Mouse (Mus musculus): ENCODE measurements around the gene Tmem14c. TPM values are rescaled to one million over a fixed set of nuclear protein-coding genes. Genes with fewer than 3 reads are reported as not detected.

Gene Tmem14c
- polyA plus RNA-seq, 1 experiment from 2014 or later: 193 TPM

DNA sequence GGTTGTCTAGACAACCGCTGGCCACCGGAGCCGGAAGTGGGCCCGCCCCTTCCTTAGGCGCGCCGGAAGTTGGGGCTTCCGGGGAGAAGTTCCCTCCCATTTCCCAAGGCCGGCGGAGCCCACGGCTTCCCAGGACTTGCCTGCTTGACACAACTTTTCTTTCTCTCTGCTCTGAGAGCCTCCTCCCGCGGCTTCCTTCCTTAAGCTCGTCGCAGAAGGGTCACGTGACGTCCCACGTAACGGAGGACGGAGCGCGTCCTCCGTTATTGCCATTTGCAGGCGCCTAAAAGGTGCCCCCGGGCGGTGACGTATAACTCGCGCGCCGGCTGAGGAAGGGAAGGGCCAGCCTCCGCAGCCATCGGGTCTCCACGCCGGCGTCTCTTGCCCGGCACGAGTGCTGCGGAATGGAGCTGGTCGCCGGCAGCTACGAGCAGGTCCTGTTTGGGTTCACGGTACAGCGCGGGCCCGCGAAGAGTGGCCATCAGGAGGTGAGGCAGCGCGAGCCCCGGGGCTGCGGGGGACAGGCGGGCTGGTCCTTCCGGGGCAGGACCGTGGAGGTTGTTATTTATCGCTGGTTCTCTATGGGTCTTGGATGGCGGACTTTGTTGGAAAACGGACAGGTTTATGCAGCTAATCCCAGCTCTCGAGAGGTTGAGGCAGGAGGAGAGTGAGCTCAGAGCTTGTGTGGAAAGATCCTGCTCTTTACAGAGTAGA, 15.0 kb upstream of the Tmem14c start, which contains the start of gene Pak1ip1:
Gene Pak1ip1 (plus strand): TSS at position 98 of the 714 bp plus-strand sequence.
- ATAC-seq (ENCODE audit: insufficient read depth, low FRiP score, low TSS enrichment) (peak; percentile 96), DNase-seq (ENCODE audit: low spot score) (peak; percentile 94)
- H3K4me2 ChIP-seq (ENCODE audit: low read depth): peak within 1 kb of the TSS; percentile 82
- H3K4me3 ChIP-seq (ENCODE audit: low read depth, low read length): peak within 1 kb of the TSS; percentile 92
- peak within 1 kb of the TSS; percentile 91 for H3K27ac ChIP-seq (ENCODE audit: low read depth, low read length)
- H3K4me1 ChIP-seq (ENCODE audit: control insufficient read depth, insufficient read depth, low read length): peaks cover 5% of the 10 kb centered on the region; the same call in 1 of the 2 replicates
- H3K9me3 ChIP-seq (ENCODE audit: control insufficient read depth, low read length): no peaks in the 10 kb centered on the region
- WGBS: under 1% methylated on average over 57 of the region's 58 CpGs
- peaks cover 2% of the 10 kb centered on the region; the same call in 1 of the 2 replicates for H3K36me3 ChIP-seq (ENCODE audit: control insufficient read depth, insufficient read depth, low read length)
- no peaks in the 10 kb centered on the region for H3K27me3 ChIP-seq (ENCODE audit: control insufficient read depth, insufficient read depth, low read length)
- H3K9ac ChIP-seq (ENCODE audit: low read length): peak within 1 kb of the TSS; percentile 82

DNA sequence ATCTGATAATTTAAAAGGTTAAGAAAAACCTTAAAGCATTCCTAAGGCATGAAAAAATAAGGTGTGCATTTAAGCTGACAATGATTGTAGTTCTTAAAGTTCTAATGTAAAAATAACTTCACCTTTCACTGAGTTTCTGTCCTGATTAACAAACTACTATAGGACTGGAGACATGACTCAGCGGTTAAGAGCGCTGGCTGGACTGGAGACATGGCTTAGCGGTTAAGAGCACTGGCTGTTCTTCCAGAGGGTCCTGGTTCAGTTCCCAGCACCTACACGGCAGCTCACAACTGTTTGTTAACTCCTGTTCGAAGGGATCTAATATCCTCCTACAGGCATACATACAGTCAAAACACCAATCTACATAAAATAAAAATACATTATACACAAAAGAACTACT, 14.1 kb upstream of the Tmem14c start:
- 85% methylated on average over 5 of the region's 5 CpGs for WGBS
- H3K36me3 ChIP-seq (ENCODE audit: control insufficient read depth, insufficient read depth, low read length): peaks cover 4% of the 10 kb centered on the region; the same call in 1 of the 2 replicates
- H3K27me3 ChIP-seq (ENCODE audit: control insufficient read depth, insufficient read depth, low read length): no peaks in the 10 kb centered on the region
- no peak overlapping the region for H3K9ac ChIP-seq (ENCODE audit: low read length)
- H3K4me1 ChIP-seq (ENCODE audit: control insufficient read depth, insufficient read depth, low read length): peaks cover 5% of the 10 kb centered on the region; the same call in 1 of the 2 replicates
- ATAC-seq (ENCODE audit: insufficient read depth, low FRiP score, low TSS enrichment) (no peak), DNase-seq (ENCODE audit: low spot score) (no peak)
- no peak overlapping the region for H3K27ac ChIP-seq (ENCODE audit: low read depth, low read length)
- H3K4me3 ChIP-seq (ENCODE audit: low read depth, low read length): peak overlapping the region; percentile 92
- peak overlapping the region; percentile 69 for H3K4me2 ChIP-seq (ENCODE audit: low read depth)
- no peaks in the 10 kb centered on the region for H3K9me3 ChIP-seq (ENCODE audit: control insufficient read depth, low read length)

DNA sequence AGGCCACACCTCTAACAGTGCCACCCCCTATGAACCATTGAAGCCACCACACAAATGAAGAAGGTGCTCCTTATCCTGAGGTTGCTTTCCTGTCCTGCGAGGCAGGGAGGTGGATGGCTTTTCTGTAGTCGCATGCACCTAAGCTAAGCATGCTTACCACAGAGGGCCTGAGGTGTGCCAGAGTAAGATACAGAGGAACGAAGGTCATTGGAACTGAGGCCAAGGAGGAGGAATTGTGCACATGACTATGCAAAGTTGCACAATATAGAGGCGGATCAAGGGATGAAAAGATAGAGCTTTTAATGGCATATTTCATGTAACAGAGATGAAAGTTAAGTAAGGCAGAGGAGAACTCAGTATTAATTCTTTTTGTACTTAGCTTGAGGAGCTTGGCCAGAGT, 9.8 kb upstream of the Tmem14c start:
- no peak for ATAC-seq (ENCODE audit: insufficient read depth, low FRiP score, low TSS enrichment)
- Histone ChIP-seq H3K36me3 (ENCODE audit: control insufficient read depth, insufficient read depth, low read length) (peaks cover 16% of the 10 kb centered on the region), H3K4me1 (ENCODE audit: control insufficient read depth, insufficient read depth, low read length) (peaks cover 3% of the 10 kb centered on the region; the same call in 1 of the 2 replicates), H3K27ac (ENCODE audit: low read depth, low read length) (no peak overlapping the region), H3K27me3 (ENCODE audit: control insufficient read depth, insufficient read depth, low read length) (no peaks in the 10 kb centered on the region), H3K4me3 (ENCODE audit: low read depth, low read length) (no peak overlapping the region), H3K9me3 (ENCODE audit: control insufficient read depth, low read length) (no peaks in the 10 kb centered on the region), H3K4me2 (ENCODE audit: low read depth) (no peak overlapping the region), H3K9ac (ENCODE audit: low read length) (no peak overlapping the region)
- 95% methylated on average over 4 of the region's 4 CpGs for WGBS
- DNase-seq (ENCODE audit: low spot score): no peak

DNA sequence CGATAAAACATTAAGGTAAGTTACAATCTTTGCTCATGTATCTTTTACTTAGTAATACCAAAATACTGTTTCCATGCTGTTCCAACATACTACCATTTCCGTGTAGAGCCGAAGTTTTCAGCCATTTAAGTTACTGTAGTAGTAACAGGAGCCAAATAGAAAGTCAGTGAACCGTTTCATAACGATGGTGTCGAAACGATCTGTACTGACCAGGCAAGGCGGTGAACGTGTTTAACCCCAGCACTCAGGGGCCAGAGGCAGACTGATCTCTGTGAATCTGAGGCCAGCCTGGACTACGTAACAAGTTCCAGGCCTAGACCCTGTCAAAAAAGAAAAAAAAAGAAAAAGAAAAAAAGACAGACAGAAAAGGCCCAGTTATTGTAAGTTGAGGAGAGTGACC, 7.8 kb upstream of the Tmem14c start:
- no peaks in the 10 kb centered on the region for H3K9me3 ChIP-seq (ENCODE audit: control insufficient read depth, low read length)
- no peak overlapping the region for H3K4me3 ChIP-seq (ENCODE audit: low read depth, low read length)
- no peak overlapping the region for H3K27ac ChIP-seq (ENCODE audit: low read depth, low read length)
- no peaks in the 10 kb centered on the region for H3K4me1 ChIP-seq (ENCODE audit: control insufficient read depth, insufficient read depth, low read length)
- no peak for DNase-seq (ENCODE audit: low spot score)
- no peak for ATAC-seq (ENCODE audit: insufficient read depth, low FRiP score, low TSS enrichment)
- no peak overlapping the region for H3K4me2 ChIP-seq (ENCODE audit: low read depth)
- H3K36me3 ChIP-seq (ENCODE audit: control insufficient read depth, insufficient read depth, low read length): peaks cover 22% of the 10 kb centered on the region
- H3K9ac ChIP-seq (ENCODE audit: low read length): no peak overlapping the region
- H3K27me3 ChIP-seq (ENCODE audit: control insufficient read depth, insufficient read depth, low read length): no peaks in the 10 kb centered on the region
- WGBS: 95% methylated on average over 10 of the region's 10 CpGs

DNA sequence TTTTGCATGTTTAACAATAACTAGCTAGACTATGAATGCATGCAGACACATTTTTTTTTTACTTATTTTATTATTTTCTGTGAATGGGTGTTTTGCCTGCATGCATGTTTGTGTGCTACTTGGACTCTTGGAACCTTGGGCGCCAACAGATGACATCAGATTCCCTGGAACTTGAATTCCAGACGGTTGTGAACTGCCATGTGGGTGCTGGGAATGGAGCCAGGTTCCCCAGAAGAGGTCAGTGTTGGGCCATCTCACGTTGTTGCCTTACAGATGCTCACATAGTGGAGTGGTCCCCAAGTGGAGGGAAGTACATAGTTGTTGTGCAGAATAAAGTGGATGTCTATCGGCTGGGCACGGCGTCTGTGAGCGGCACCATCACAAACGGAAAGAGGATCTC, 7.1 kb upstream of the Tmem14c start:
- H3K36me3 ChIP-seq (ENCODE audit: control insufficient read depth, insufficient read depth, low read length): peaks cover 22% of the 10 kb centered on the region
- H3K27me3 ChIP-seq (ENCODE audit: control insufficient read depth, insufficient read depth, low read length): no peaks in the 10 kb centered on the region
- no peak overlapping the region for H3K4me3 ChIP-seq (ENCODE audit: low read depth, low read length)
- no peak for DNase-seq (ENCODE audit: low spot score)
- H3K9ac ChIP-seq (ENCODE audit: low read length): no peak overlapping the region
- H3K4me1 ChIP-seq (ENCODE audit: control insufficient read depth, insufficient read depth, low read length): no peaks in the 10 kb centered on the region
- no peaks in the 10 kb centered on the region for H3K9me3 ChIP-seq (ENCODE audit: control insufficient read depth, low read length)
- H3K27ac ChIP-seq (ENCODE audit: low read depth, low read length): no peak overlapping the region
- ATAC-seq (ENCODE audit: insufficient read depth, low FRiP score, low TSS enrichment): no peak
- H3K4me2 ChIP-seq (ENCODE audit: low read depth): no peak overlapping the region
- 88% methylated on average over 8 of the region's 8 CpGs for WGBS

DNA sequence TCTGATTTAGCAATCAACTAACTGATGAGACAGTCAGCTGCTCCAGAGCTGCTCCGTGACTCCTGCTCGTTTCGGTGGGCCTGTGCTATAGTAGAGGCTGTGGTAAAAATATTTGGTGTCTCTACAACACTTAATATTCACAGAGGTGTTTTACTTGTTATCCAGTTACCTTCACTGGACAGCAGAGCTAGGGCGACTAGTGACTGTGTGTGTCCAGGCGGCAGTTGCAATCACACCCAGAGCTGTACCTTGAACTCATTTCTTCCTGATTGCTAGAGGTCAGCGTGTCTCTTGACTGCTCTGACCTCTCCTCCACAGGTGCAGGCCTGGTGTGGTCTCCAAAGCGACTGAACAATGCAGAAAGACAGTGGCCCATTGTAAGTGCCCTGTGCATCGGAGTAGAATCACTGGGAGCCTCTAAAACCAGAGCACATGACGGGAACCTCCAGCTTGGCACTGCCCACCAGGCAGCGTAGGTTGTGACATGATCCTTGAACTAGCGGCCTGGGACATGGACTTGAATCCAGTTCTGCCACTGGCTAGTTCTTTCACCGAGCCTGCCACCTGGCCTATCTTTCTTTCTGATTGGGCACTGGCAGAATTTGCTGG, 809 bp downstream of the Tmem14c start:
- H3K36me3 ChIP-seq (ENCODE audit: control insufficient read depth, insufficient read depth, low read length): peaks cover 6% of the 10 kb centered on the region
- H3K9me3 ChIP-seq (ENCODE audit: control insufficient read depth, low read length): no peaks in the 10 kb centered on the region
- ATAC-seq (ENCODE audit: insufficient read depth, low FRiP score, low TSS enrichment): 0 out of 2 replicates have a peak, but pooled peaks have one; percentile 5
- peak overlapping the region; percentile 79 for H3K9ac ChIP-seq (ENCODE audit: low read length)
- 40% methylated on average over 12 of the region's 12 CpGs for WGBS
- peaks cover 6% of the 10 kb centered on the region for H3K4me1 ChIP-seq (ENCODE audit: control insufficient read depth, insufficient read depth, low read length)
- H3K27me3 ChIP-seq (ENCODE audit: control insufficient read depth, insufficient read depth, low read length): no peaks in the 10 kb centered on the region
- no peak overlapping the region for H3K27ac ChIP-seq (ENCODE audit: low read depth, low read length)
- H3K4me3 ChIP-seq (ENCODE audit: low read depth, low read length): peak overlapping the region; percentile 71
- H3K4me2 ChIP-seq (ENCODE audit: low read depth): peak overlapping the region; percentile 60
- DNase-seq (ENCODE audit: low spot score): no peak

DNA sequence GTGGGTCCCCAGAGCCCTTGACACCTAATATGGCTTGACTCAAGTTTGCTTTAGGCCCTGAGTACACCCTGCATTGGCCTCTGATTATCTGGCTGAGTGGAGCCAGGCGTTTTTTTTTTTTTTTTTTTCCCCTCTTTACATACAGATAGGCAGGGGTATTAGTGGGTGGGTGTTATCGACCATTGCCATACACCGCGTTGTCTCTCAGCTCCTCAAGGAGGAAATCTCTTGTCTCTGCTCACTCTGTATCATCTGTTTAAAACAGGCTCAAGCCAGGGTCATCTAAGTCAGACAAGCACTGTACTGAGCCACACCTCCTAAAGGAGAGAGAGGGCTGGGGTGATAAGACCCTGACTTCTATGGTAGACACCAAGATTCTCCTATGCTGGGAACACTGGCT, 1.7 kb downstream of the Tmem14c start:
- whole genome bisulfite sequencing: 93% methylated on average over 4 of the region's 4 CpGs
- no peaks in the 10 kb centered on the region for H3K9me3 ChIP-seq (ENCODE audit: control insufficient read depth, low read length)
- no peaks in the 10 kb centered on the region for H3K27me3 ChIP-seq (ENCODE audit: control insufficient read depth, insufficient read depth, low read length)
- H3K4me1 ChIP-seq (ENCODE audit: control insufficient read depth, insufficient read depth, low read length): peaks cover 6% of the 10 kb centered on the region
- H3K36me3 ChIP-seq (ENCODE audit: control insufficient read depth, insufficient read depth, low read length): peaks cover 3% of the 10 kb centered on the region; the same call in 1 of the 2 replicates
- no peak for ATAC-seq (ENCODE audit: insufficient read depth, low FRiP score, low TSS enrichment)
- no peak overlapping the region; the same call in 1 of the 2 replicates for H3K9ac ChIP-seq (ENCODE audit: low read length)
- no peak for DNase-seq (ENCODE audit: low spot score)
- H3K4me3 ChIP-seq (ENCODE audit: low read depth, low read length): no peak overlapping the region
- H3K27ac ChIP-seq (ENCODE audit: low read depth, low read length): no peak overlapping the region
- H3K4me2 ChIP-seq (ENCODE audit: low read depth): 0 out of 2 replicates have a peak overlapping the region, but pooled peaks have one; percentile 60

DNA sequence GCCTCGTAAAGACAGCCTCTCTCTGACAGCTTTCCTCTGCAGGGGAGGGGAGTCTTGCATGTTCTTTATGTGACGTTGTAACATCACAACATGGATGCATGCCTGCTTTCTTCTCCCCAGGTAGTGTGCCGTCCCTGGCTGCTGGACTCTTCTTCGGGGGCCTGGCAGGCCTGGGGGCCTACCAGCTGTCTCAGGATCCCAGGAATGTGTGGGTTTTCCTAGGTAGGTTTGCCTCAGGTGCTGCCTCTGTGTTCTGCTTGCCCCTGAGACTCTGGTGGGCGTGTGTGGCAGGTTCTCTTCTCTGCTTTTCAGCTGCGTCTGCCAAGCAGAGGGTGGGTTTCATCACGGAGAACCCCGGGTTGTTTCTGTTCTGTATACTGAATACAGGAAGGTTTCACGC, 2.1 kb downstream of the Tmem14c start:
- no peak overlapping the region for H3K27ac ChIP-seq (ENCODE audit: low read depth, low read length)
- WGBS: 92% methylated on average over 9 of the region's 9 CpGs

More for the DNA sequence above, 2.1 kb downstream of the Tmem14c start:
- Histone ChIP-seq H3K4me1 (ENCODE audit: control insufficient read depth, insufficient read depth, low read length) (peaks cover 6% of the 10 kb centered on the region), H3K9ac (ENCODE audit: low read length) (no peak overlapping the region), H3K27me3 (ENCODE audit: control insufficient read depth, insufficient read depth, low read length) (no peaks in the 10 kb centered on the region), H3K4me2 (ENCODE audit: low read depth) (no peak overlapping the region), H3K36me3 (ENCODE audit: control insufficient read depth, insufficient read depth, low read length) (no peaks in the 10 kb centered on the region), H3K4me3 (ENCODE audit: low read depth, low read length) (no peak overlapping the region), H3K9me3 (ENCODE audit: control insufficient read depth, low read length) (no peaks in the 10 kb centered on the region)
- ATAC-seq (ENCODE audit: insufficient read depth, low FRiP score, low TSS enrichment) (no peak), DNase-seq (ENCODE audit: low spot score) (no peak)

All from neural tube, embryonic 11.5 days (tissue).